Mouse (Mus musculus): ENCODE measurements around the gene Mindy4b-ps.
"Not testable (repeated sequence)": the region's sequence is repeated elsewhere in the genome, so short reads cannot be mapped to it uniquely, and the experiment has no call there.

Mindy4b-ps gene

DNA sequence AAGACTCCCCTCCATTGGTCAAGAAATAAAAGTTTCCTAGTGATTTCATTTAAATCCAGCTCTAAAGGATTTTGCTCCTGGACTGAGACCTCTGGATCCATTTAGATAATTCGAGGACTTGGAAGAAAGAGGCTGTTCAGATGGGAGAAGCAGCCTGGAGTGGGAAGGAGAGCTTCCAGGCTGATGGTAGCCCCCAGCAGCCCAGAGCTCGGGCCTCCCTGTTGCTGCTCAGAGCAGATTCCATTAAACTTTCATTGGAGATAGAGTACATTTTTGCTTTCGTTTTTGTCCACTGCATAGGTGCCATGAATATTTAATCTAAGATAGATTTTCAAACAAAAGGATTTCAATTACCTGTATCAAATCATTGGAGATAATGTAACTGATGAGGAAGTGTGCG is at the start of gene Mindy4b-ps:
Gene Mindy4b-ps (minus strand): TSS at position 101 of the 400 bp plus-strand sequence.
- DNase-seq (ENCODE audit: low read depth), result no peak

GRCm38 (mm10) chr3:58871882-58872281 is 49.8 kb upstream of the Mindy4b-ps start:
- DNase-seq (ENCODE audit: low read depth), result not testable (repeated sequence)

- no peak for DNase-seq (ENCODE audit: low read depth)
Measured at GRCm38 (mm10) chr3:58865690-58866089, 43.6 kb upstream of the Mindy4b-ps start.

DNA sequence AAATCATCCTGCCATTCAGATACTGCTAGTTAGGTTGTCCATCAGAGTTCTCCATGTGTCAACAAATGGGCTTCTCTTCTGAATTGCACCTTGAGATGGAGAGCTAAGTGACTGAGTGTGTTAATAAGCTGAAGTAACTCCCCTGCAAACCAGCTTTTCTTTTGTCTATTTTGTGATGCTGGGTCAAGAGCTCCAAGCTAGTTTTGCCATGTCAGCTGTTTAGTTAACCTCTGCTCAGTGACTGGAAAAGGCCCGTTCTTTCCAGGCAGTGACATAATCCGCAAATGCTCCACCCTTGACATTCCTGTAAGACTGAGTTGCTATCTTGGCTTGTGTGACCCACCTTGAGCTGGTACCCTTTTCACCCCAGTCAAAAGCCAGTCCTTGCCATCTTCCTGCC is 40.9 kb upstream of the Mindy4b-ps start:
- DNase-seq (ENCODE audit: low read depth), result no peak

DNA sequence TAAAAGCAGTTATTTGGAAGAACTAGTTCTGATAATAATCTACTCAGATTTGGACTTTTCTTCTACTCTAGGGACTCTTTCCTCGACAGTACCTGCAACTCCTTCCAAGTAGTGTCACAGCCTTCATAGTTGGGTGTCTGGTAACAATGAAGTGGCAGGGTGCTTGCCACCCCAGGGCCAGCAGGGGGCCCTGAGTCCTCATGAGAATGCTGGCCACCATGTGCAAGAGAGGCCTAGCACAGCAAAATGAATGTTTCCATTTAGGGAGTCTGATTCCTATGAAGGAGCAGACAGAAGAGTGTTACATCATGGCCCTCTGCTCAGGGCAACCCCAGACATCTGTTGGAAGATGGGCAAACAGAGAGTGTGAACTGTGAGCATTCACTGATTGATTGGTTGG is 21.3 kb upstream of the Mindy4b-ps start:
- peak; percentile 51 for DNase-seq (ENCODE audit: low read depth)

DNA sequence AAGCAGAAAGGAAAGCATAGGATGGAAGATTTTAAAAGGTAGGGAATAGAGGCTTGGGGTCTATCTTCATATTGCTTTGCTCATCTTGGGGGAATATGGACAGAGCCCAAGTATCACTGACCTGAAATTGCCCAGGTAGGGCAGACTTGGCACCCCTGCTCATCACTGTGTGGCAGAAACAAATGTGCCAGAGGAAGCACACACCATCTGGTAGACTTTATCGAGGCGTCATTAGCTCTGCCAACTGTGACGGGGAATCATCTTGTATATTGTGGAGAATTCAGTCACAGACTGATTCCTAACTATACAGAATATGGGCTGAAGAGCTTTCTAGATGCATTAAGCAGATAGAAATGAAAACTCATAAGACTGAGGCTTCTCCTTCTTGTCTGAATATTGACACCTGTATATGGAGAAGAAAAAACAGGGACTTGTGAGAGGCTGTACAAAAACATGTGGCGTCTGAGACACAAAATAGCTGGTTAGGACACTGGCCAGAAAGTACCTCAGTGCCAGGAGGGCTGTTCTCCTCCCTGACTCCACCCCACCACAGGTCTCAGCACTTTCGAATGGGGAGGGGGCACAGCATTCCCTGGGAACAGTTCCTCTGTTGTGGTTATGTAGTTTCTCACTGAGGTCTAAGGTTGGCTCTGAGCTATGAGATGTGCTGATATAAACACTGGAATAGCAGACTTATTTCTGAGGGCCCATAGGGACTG is 11.5 kb upstream of the Mindy4b-ps start:
- no peak for DNase-seq (ENCODE audit: low read depth)

GRCm38 (mm10) chr3:58832888-58833287 is 10.8 kb upstream of the Mindy4b-ps start:
- DNase-seq (ENCODE audit: low read depth), result no peak

DNA sequence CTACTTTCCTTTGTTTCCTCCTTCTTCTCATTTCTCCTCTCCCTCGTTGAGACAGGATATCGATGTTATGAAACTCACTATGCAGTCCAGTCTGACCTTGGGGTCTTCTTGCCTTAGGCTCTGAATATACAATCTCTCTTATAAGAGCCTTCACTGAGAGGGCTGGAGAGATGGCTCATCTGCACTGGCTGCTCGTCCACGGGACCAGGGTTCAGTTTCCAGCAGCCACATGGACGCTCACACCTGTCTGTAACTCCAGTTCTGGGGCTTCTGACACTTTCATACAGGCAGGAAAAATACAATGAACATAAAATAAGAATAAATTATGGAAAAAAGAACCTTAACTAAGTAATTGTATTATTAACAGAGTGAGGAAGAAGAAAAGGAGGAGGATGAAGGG is 9.5 kb upstream of the Mindy4b-ps start:
- no peak for DNase-seq (ENCODE audit: low read depth)

DNA sequence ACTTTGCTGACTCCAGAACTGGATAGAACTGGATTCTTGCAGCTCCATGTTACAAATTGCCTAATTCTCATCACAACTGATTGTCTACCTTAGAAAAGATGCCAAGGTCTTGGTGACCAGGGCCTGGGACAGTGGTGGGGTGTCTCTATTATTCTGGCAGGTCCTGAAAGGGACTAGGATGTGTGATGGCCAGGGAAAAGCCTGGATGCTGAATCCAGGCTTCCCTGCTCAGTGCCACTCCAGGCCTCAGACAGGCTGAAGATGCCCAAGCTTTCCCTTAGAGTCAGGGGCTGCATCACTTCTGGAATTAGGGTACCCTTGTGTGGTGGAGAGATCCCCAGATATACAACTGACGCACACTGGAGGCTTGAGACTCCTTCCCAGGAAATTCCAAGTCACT is 7.8 kb upstream of the Mindy4b-ps start:
- DNase-seq (ENCODE audit: low read depth), result no peak

GRCm38 (mm10) chr3:58828366-58829153 is 6.4 kb upstream of the Mindy4b-ps start:
- no peak for DNase-seq (ENCODE audit: low read depth)

GRCm38 (mm10) chr3:58826266-58826665 is 4.2 kb upstream of the Mindy4b-ps start:
- no peak for DNase-seq (ENCODE audit: low read depth)

DNA sequence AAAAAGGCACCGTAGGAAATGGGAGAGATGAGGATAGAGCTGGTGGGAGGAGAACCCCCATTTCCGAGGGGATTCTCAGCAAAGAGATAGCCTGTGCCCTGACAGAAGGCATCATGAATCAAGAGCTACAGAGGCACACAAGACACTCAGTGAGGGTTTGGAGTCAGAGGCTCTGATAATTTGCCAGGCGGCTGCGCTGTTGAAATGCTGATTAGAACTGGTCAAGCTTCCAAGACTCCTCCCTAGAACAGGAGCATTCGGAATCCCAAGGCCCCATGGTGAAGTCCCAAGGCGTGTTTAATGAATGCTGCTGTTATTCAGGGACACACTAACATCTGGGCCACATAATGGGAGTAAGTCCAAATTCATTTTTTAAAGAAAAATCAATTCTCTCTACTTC is 4.8 kb downstream of the Mindy4b-ps start:
- no peak for DNase-seq (ENCODE audit: low read depth)

DNA sequence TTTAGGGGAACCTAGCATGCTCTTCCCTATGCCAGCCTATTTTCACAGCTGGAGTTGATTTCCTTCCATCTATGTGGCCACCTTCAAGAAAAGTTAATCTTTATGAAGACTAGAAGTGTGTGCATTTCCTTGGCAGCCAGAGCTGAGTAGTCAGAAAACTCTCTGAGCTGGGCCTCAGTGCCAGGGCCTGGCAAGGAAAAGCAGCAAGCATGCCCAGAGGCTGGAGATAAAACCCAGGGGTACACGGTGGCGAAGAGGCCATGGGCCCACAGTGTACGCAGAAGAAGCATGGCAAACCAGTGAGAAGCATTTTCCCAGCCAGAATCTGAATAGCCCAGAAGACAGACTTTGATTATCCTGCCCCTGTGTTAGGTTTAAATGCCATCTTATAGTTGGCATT is 7.9 kb downstream of the Mindy4b-ps start:
- DNase-seq (ENCODE audit: low read depth), result no peak

DNA sequence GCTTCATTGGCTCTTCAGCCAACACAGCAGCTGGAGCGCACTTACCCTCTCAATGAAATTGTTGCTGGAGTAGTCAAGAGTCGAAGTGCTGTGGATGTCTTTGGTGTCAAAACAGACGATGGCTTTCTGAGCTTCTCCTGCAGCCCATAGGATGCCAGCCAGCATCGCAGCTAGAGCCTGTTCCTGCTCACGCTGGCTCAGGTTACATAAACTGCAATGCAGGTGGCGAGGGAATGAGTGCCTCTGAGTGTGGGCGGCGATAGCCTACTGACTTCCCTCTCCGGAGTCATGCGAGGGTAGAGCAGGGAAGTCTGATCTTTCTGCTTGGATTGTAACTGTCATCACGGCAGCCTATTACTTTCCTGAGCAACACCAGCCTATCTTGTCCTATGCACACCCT is 11.8 kb downstream of the Mindy4b-ps start:
- DNase-seq (ENCODE audit: low read depth), result no peak

DNA sequence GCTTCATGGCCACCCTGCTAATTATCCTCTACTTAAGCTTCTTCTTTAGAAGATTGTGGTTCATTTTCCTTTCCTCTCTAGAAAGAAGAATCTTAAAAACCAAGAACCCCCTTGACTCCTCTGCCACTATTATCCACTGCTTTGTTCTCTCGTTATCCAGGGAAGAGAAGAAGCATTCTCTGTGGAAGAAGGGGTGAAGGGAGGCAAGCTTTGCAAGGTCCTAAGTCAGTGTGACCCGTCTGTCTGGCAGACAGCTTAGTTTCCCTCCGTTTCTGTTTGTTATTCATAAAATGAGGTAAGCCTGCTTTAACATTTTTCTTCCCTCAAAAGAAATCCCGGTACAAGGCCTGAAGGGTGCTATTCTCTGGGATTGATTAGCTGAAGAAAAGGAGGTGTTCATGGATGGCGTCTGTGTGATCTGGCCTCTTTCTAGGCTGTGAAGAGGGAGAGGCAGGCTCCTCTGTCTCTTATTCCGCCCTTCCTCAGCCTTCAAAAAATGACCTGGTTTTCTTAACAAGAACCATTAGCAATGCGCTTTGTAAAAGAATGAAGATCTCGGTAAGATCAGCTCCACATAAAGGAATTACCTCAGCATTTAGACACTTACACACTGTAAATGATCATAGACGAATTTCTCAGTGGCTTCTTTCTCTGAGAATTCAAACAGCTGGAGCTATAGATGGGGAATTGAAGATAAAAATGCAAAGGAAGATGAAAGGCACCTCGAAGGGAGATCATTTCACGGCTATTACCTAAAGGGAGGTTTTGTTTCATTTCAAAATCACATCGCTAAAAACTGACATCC is 12.8 kb downstream of the Mindy4b-ps start:
- no peak for DNase-seq (ENCODE audit: low read depth)

GRCm38 (mm10) chr3:58808636-58809035 is 13.5 kb downstream of the Mindy4b-ps start:
- no peak for DNase-seq (ENCODE audit: low read depth)

DNA sequence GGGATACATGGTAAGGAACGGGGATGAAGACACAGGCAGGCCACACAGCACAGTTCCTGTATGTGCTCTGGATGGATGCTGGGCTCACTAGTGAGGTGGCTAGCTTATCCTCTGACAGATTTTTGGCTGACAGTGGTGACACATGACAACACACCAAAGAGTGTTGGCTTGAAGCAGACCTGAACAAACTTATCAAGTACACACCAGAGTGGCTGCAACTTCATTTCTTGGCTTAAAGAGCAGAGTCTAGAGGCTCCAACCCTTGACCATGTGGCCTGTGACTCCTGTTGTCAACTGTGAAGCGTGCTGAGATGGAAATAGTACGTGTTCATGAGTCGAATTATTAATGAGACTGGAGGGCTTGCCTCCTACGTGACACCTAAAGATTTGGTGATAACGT is 17.4 kb downstream of the Mindy4b-ps start:
- no peak for DNase-seq (ENCODE audit: low read depth)

DNA sequence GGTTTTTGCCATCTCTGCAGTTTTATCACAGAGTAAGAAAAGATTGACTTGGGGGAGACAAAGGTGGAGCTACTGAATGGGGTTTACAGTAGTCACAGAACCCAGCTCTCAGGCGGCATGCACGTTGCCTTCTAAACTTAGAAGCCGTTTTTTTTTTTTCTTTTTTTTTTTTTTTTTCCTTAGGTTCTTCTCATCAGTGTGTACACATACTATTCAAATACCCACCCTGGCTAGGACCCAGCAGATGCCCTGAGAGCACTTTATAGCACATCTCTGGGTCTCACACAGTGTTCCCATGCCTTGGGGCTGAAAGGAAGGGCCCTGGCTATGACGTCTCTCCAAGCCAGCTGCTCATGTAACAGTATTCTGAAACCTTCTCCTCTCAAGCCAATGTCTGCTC is 23.4 kb downstream of the Mindy4b-ps start:
- no peak for DNase-seq (ENCODE audit: low read depth)

- DNase-seq (ENCODE audit: low read depth), result no peak
Measured at GRCm38 (mm10) chr3:58798245-58798644, 23.9 kb downstream of the Mindy4b-ps start.

DNA sequence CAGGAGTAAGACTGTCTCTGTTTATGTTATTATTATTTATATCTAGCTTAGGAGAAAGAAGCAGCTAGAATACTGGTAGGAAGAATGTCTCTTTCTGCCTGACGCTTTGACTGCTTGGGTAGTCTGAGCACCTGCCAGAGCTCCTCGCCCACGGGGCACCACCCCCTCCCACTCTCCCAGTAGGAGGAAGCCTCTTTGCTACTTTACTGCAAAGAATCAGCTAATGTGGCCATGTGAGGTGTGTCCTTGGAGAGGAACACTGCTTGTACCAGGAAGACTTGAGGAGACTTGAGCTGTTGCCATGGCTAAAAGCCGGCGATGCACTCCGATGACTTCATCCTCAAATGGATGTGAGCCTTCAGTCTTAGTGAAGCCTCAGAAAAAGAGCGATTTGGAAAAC is 32.6 kb downstream of the Mindy4b-ps start:
- no peak for DNase-seq (ENCODE audit: low read depth)

DNA sequence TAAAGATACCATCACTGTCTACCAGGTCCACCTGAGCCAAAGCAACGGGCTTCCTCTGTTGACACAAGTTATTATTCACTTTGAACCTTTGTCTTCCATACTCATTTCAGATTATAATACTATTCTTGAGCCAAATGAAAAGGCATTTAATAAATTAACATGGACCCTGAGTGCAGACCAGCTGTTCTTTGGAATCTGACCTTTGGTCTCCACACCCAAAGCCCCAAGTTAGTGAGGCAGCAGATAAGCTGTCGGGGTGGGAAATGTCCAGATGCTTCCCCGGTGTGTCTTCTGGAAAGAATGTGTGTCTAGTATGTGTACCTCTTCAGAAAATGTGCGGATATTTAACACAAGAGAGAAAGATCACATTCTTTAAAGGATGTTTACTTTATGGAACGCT is 33.1 kb downstream of the Mindy4b-ps start:
- no peak for DNase-seq (ENCODE audit: low read depth)

- peak; percentile 28 for DNase-seq (ENCODE audit: low read depth)
Measured at GRCm38 (mm10) chr3:58786470-58786869, 35.6 kb downstream of the Mindy4b-ps start.

GRCm38 (mm10) chr3:58785863-58786262 is 36.2 kb downstream of the Mindy4b-ps start:
- DNase-seq (ENCODE audit: low read depth), result peak; percentile 70
